Mouse (Mus musculus): ENCODE measurements at regions not wholly inside any gene's neighbourhood (a gene's known extent, or its start where the extent isn't known, plus 50 kb on each side); places are given as distances from the start of the nearest gene placed in this dataset.

DNA sequence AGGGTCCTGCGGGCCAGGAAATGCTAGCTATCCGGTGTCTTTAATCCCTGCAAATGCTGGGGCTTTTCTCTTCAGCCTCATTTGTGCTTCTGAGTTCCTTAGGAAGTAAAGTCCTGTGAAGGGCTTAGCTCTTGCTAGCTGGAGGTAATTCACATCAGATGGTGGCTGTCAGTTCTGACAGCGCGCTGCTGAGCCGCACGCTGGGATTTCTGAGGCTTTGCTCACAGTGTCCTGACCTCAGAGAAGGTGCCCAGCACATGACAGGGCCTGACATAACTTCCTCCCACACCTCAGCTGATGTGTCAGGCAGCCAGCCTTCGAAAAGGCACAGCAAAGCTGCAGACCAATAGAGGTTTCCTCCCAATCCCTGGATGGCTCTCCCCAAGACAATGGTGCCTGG is 158.6 kb upstream of the Prok2 start:
- no peak for DNase-seq

DNA sequence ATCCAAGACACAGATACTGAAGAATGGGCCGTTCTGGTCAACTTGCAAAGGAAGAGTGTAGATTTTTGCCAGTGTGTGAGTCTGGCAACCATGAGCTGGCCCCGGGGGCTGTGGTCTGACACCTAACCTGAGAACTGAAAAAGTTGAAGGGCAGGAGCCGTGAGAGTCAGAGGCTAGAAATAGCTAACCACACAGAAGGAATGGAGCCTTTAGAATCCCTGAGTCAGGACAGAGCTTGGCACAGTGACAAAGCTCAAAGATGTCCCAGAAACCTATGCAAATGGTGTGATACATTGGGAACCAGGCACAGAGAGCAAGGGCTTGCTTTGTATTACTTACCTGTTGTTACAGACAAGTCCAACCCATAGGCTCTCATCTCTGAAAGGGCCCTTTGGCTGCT is 157.9 kb upstream of the Prok2 start:
- DNase-seq, result no peak

DNA sequence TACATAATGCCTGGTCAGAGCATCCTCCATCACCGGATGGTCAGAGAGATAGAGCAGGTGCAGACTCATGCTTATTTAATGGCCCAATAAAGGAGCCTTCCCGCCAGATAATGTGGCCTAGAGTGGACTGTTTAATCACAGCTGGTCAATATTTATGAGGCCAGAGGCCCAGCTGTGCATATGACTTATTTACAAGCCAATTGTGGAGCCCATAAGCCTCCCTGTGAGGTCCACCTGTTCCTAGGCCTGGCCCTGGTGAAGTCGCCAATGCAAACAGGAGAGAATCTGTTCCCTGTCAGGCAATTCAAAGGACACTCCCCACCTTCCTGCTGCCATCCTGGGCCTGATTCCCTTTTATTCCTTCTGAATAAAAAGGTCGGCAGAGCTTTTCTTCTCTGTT is 155.4 kb upstream of the Prok2 start:
- DNase-seq, result no peak

DNA sequence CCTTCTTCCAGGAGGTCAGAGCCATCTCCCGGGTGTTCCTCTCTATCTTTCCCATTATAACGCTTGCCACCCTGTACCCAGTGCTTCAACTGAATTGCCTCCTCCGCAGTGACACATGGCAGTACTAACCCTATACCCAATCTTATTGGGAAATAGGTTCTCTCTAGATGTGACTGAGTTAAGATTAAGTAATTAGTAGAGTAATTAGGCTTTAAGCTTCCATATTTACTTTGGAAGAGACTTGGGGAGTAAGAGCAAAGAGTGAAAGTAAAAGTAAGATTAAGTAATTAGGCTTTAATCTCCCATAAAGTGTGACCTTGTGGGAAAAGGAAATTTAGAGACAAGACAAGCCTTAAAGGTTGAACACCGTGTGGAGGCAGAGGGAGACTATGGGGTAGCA is 148.7 kb upstream of the Prok2 start:
- DNase-seq, result no peak

DNA sequence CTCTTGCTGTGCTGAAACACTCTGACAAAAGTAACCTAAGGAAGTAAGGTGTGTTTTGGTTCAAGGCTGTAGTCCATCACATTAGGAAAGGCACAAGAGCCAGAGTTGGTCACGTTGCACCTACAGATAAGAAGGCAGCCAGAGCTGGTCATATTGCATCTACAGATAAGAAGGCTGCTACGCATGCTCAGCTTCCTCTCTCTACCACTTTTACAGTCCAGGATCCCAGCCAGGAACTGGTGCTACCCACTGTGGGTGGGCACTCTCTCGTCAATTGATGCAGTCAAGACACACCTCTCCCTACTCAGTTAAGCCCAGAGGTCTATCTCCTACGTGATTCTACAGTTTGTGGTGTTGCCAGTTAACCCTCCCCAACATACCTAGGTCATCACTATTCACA is 147.8 kb upstream of the Prok2 start:
- no peak for DNase-seq

DNA sequence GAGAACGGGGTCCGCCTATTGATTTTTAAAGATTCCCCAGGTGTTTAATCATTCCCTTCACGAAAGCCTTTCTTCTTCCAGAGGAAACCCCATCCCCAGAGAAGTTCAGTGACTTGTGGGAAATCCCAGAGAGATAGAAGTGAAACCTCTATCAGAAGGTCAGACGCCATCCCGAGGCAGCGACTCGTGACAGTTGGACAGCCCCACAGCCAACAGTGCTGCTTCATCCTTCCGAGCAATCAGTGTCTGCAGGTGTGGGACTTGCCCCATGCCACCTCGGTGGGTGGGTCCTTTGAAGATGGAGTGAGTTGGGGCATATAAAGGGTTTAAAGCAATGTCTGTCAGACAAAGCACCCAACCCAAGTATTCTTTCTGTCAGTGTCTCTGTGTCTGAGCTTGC is 139.9 kb upstream of the Prok2 start:
- no peak for DNase-seq

DNA sequence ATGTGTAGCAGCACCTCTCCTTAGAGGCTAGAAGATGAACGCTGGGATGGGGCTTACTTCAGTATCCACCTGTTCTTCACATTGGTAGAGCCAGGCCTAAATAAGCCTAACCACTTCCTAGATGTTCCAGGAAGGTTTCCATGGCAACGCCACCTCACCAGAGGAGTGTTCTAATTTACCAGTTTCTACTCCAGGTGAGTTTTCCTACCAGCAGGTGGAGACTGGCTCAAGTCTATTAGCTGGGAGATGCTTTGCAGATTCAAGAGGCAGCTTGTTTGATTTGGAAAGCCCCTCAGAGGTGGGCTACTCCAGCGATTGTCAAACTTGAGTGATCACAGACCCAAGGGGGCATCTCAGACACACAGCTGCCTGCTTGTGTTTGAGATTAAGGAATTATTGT is 138.8 kb upstream of the Prok2 start:
- peak; percentile 8 for DNase-seq

DNA sequence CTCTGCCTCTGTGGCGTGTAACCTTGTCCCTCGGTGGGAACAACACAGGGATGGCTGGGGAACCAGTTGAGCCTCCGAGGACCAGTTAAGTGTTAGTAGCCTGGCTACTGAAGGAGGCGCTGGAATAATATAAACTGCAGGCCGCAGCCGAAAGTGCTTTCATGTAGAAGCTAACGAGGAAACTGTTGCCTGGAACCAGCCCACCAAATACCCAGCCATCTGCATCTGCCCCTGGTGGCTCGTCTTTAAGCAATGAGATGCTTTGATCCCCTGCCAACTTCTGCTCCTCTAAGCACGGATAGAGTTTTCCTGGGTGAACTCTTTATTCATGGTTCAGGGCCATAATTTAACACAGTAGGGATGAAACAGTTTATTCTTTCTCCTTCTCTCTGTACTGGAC is 137.2 kb upstream of the Prok2 start:
- no peak for DNase-seq

DNA sequence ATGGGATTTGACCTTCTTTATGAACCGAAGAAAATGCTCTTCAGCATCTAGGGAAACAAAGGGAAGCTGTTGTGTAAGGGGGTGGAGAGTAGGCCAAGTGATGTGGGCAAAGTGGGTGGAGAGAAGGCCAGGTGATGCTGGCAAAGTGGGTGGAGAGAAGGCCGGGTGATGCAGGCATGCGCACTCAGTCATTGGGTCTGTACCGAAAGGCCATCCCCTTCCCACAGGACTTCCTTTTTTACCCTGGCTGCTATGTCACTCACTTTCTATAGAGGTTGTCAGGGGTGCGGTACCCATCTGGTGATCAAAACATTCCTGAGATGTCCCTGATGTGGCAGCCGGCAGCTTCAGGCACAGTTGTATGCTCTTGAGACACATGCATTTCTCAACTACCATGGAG is 131.2 kb upstream of the Prok2 start:
- no peak for DNase-seq

DNA sequence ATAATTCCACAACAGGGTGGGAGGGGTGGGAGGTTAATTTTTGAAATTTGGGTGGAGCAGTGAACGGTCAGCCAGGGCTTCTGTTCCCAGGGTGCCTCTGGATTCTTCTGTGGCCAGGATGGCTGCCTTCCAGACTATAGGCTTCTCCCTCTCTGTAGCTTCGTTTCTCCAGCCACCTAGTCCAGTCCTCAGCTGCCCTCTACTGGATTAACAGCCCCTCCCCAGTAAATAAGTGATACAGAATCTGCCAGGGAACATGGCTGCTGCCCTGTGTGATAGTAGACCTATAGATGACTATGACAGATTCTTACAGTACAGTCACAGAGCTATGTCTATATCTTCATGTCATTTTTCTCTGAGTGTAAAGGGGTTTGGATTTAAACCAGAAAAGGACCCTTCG is 127.5 kb upstream of the Prok2 start:
- no peak for DNase-seq

DNA sequence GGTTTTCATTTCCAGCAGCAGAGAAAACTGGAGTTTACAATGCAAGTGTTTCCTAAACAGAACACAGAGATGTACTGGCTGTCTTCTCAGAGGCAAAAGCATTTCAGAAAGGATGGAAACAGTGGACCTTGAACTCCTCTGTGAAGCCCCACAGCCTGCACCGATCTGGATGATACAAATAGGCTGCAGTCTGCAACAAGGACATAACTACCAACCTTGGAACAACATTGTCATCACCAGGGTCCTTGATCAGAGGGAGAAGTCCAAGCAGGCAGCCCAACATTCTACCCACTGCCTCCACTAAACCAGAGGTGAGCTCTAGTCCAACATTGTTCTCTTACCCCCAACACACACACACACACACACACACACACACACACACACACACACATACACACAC is 124.5 kb upstream of the Prok2 start:
- no peak for DNase-seq

DNA sequence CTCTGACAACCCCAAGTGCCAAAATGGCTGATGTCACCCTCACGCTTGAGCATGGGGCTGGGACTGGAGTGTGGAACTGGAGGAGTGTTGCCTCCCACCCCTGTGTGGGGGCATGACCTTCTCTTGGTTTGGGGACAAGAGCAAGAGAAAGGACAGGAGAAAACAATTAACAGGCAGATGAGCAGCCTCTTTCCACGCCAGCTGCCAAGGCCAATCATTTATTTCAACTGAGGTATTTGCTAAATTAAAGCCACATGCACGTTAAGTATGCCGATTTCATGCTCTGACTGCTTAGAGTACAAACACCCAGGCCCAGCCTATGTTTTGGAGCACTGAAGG is 119.3 kb upstream of the Prok2 start:
- no peak for DNase-seq

DNA sequence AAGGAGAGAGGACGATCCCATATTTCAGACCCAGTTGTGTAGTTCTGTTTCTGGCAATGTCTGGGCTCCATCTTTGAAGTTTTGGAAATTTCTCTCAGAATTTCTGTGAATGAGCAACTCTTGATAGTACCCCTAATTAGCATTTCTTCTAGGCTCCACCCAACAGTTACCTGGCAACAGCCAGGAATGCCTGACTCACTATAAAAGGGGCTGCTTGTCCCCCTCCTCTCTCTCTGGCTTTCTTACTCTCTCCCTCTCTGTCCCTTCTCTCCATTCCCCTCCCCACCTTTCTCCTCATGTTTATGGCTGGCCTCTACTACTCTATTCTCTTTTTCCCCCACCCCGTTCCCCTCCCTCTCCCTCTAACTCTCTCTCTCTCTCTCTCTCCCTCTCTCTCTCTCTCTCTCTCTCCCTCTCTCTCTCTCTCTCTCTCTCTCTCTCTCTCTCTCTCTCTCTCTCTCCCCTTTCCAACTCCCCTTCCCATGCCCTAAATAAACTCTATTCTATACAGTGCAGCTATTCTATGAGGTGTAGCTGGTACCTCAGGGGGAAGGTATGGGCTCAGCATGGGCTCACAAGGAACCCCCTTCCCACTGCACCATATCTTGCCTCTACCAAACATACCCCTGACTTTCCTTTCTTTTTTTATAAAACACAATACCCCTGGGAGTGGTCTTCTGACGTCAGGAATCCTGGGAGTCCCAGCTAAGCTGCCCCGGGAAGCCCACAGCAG is 118.7 kb upstream of the Prok2 start:
- no peak for DNase-seq

DNA sequence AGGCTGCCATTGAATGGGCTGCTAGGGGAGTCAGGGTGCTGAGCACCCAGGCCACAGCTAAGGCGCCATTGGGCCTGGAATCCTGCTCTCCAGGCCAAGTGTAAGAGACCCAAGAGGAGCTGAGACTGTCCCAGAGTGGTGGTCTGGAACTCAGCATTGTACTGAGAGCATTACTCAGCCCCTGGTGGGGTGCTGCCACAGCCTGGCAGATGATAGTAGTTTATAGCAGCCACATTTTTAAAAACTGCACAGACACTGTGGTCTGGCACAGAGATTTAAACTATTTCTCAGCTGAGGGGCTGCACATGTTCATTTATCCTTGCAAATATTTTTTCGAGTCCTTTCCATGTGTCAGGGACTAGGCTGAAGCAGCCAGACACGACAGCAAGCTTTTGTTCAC is 117.3 kb upstream of the Prok2 start:
- no peak for DNase-seq

DNA sequence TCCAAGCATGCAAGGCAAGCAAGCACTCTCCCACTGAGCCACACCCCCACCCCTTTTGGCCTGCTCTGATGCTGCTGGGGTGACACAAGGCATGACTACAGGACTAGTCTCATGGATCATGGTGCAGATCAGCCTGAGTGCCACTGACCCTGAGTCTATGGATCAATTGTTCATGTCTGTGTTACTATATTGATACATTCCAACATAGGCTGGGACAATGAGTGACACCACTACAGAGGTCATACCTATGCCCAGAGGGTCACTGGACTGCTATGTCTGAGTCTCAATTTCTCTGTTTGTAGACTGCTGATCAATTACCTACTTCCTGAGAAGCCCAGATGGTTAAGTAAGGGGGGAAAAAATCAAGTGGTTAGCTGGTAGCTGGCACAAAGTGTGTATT is 116.5 kb upstream of the Prok2 start:
- no peak for DNase-seq

DNA sequence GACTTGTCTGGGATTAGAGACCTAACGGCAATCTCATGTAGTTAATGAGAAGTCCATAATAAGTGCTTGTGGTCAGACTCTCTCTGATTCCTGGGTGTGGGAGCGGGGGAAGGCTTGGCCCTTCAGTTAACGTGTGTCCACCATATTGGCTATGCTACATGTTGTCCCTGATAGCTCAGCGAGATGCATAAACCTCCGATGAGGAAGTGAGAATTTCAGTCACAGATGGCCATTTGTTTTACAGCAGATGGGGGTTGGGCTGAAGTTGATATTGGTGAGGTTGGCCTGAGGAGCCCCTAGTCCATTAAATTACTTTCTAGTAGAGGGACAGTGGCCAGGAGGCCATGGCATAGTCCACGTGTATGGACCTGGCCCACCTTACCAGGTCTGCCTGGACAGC is 114.6 kb upstream of the Prok2 start:
- DNase-seq, result no peak

DNA sequence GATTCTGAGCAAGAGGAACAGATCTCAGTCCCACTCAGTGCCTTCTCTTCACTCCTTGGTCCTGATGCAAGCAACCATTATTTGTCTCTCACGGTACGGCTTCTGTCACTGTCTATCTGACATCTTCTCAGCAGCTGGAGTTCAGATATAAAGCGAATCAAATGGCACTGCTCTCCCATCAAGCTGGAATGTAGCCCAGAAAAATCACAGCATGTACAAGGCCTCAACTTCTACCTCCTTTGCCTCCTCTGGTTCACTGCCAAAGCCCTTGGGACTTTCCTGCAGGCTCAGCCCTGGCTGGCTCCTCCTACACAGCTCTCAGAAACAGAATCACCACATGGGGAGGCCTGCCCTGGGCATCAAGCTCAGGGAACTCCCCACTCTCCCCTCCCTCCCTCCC is 107.1 kb upstream of the Prok2 start:
- no peak for DNase-seq

DNA sequence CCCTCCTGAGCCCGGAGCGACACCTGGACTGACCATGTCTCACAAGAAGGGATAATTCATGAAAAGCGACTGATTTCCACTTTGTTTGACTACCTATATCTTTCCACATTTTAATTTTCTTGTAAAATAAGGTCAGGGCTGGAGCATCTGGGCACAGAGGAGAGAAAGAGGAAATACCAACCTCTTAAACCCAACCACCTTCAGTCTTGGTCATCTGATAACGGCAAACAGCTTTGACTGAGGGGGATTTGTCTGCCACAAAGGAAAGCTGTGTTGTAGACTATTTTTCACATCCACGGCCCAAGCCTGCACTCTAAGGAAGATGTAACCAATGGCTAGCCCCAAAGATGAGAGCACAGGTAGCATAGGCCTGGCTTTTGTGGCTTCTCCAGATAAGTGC is 101.4 kb upstream of the Prok2 start:
- no peak for DNase-seq

DNA sequence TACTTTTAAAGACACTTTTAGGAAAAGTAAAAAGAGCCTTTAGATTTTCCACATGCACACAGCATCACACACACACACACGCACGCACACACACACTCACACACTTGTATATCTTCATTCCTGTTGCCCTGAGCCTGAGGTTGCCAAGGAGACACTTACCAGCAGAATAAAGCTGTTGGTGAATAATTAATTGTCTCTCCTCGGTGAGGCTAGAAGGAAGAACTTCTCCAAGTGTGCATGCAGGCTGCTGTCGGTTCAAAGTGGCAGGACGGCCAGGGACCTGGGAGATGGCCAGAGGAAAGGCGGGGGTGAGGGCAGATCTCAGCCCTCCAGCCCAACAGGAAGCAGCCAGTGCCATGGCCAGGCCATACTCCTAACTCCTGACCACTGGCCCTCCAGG is 98.6 kb upstream of the Prok2 start:
- DNase-seq, result no peak

DNA sequence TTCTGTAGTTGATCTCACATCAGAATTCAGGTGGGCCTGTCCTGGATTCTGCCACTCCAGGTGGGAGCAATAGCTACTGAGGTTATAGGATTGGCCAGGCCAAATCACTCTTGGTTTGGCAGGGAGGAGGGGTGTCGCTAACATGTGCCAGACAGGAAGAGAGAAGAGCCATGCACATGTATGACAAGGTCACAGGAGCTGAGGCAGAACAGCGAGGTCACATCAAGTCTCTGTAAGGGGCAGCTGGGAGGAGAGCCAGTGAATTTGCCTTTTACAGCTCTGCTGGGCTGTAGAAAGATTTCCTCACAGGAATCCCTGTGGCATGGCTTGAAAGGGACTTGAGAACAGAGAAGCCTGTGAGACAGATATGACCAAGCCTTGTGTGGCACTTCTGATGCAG is 96.3 kb upstream of the Prok2 start:
- DNase-seq, result no peak

DNA sequence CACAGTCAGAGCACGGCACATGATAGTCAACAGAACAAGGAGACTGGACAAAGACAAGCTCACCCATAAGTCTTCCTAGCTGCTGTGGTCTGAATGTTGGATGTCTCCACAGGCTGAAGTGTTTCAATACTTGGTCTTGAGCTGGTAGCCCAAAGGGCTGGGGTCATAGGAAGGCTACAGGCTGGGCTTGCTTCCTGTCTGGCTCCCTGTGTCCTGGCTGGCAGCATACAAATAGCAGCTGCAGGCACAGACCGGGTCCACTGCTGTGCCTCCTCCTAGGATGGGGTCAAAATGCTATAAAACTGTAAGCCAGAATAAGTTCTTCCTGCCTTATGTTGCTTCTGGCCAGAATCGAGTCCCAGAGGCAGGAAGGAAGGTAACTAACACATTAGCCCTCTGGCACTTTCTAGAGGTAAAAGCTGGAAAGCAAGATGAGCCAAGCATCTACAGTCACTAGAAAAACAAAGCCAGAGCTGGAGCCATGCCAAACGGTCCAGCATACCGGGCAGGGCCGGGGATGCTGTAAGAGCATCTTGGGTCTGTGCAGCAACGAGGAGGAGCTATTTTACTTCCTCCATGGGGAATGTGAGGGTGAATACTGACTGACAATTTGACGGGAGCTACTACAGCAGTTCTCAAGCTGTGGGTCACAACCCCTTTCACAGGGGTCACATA is 93.2 kb upstream of the Prok2 start:
- no peak for DNase-seq

DNA sequence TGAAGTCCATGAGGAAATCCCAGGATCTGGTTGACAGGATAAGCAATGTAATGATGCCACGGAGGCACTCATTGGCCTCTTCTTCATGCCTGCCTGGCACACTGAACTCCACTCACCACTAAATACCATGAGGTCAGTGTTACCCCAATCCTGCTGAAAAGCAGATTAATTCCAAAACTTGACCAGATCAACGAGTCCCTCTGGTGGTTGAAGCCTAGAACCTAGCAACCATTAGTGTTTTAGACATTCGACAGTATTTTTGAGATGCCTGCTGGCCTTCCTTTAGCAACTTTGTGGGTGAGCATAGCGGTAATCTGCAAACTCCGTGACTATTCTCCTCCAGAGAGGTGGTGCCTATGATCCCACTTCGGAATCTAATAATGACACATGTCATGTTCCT is 92.3 kb upstream of the Prok2 start:
- DNase-seq, result no peak

DNA sequence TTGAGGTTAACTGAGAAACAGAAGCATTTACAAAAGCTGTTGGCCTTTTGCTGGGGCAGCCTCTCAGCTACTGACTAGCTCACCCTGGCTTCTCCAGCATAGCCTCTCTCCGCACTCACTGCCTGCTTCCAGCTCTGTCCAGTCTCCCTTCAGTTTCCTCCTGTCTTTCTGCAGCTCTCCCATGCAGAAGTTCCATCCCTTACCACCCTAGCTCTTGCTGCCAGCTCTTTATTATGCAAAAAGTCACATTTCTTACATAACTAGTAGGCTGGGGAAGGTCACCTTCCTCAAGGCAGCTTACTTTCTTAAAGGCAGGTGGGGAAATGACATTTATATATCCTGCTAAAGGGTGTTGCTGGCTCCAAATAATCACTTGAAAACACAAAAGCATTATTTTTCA is 91.1 kb upstream of the Prok2 start:
- DNase-seq, result no peak

DNA sequence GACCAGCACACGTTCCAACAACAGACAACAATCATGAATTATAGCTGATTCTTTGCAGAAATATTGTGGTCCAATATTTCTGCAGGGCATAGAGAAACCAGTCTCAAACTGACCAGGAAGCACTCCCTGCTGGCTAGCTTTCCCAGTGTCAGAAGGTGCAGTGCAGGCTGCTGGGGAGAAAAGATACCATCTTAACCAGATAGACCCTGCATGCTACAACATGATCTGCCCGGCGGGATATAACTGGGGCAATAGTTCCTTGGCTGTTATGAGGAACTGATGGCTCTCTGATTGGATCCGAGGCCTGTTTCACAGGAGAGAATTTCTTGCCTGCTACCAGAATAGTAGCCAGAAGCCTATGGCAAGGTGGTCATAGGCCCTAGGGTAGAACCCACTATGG is 86.9 kb upstream of the Prok2 start:
- DNase-seq, result no peak

DNA sequence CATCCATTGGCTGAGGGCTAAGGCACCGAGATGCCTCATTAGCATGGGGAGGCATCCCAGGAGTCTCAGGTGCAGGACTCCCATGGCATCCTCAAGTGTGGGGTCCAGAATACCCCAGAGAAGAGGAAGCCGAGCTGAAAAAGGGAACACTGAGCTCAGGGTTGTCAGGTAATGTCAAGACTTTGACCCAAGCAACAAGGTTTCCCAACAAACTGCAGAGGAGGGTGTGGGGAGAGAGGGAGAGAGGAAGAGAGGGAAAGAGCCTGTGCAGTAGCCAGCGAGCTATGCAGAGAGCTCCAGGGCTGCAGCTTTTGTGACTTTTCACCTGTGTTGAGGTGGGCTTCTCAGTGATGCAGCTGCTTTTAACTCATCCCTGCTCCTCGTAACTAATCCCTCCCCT is 85.7 kb upstream of the Prok2 start:
- no peak for DNase-seq
